Mouse (Mus musculus) spleen, adult 2 months (tissue): ENCODE data around the gene Ipp. TPM values are rescaled to one million over a fixed set of nuclear protein-coding genes. Genes with fewer than 3 reads are reported as not detected.

ENCODE experiments used
- DNase-seq, 2 experiments: peaks; one replicate each; pipeline versions ENCODE4 v3.0.0 to v3.0.0-alpha.2; 2012 to 2021; ENCODE audit warnings: low spot score in 2 of 2, low read depth in 1 of 2
- H3K27ac ChIP-seq: fragments of 200-500 bp; 2 replicates; pipeline ENCODE4 v1.5.1; 2012; ENCODE audit warnings: low read length, inconsistent platforms; ENCODE audit not compliant: insufficient read depth
- H3K27me3 ChIP-seq: fragments of 200-500 bp; 2 replicates; pipeline ENCODE4 v1.6.1; 2012; ENCODE audit warnings: mild to moderate bottlenecking, moderate library complexity, low read length, inconsistent platforms; ENCODE audit not compliant: control insufficient read depth, insufficient read depth
- H3K36me3 ChIP-seq: fragments of 200-500 bp; 2 replicates; pipeline ENCODE4 v1.6.1; 2012; ENCODE audit warnings: mild to moderate bottlenecking, low read length, inconsistent platforms; ENCODE audit not compliant: control insufficient read depth, insufficient read depth
- H3K4me1 ChIP-seq: fragments of 200-500 bp; 2 replicates; pipeline ENCODE4 v1.6.1; 2011; ENCODE audit warnings: inconsistent platforms; ENCODE audit not compliant: control insufficient read depth, insufficient read depth, insufficient read length
- H3K4me3 ChIP-seq: fragments of 200-500 bp; 2 replicates; pipeline ENCODE4 v1.5.1; 2011; ENCODE audit warnings: mild to moderate bottlenecking, inconsistent platforms; ENCODE audit not compliant: insufficient read depth, insufficient read length; ENCODE audit errors: extremely low read depth
- CTCF ChIP-seq: fragments of 200-500 bp; IDR thresholded peaks from 2 replicates; pipeline ENCODE4 v1.5.1; 2011; ENCODE audit warnings: mild to moderate bottlenecking, inconsistent platforms; ENCODE audit not compliant: insufficient read depth, insufficient read length, insufficient replicate concordance; ENCODE audit errors: extremely low read depth
- POLR2A ChIP-seq: fragments of 200-500 bp; IDR thresholded peaks from 2 replicates; pipeline ENCODE4 v1.6.1; 2011; ENCODE audit warnings: low read depth, low read length, inconsistent platforms
- WGBS: fragments of 180-500 bp; shearing (Covaris S2); methylation state at CpG from one replicate; pipeline ENCODE4 v1.1.7; 2018; 5-methylcytosine and 5-hydroxymethylcytosine counted together
- polyA plus RNA-seq: library from polyadenylated mRNA; depleted of rRNA; stranded (reverse); fragments of >200 nt; gene quantifications from 2 replicates; pipeline ENCODE4 v1.2.3, GENCODE M21; 2012

Ipp gene
- polyA plus RNA-seq, 1 experiment = 0.97 TPM

GRCm38 (mm10) chr4:116536351-116536750 is 29.0 kb downstream of the Ipp start:
- no peaks in the 10 kb centered on the region for H3K4me1 ChIP-seq
- TF ChIP-seq CTCF (no peak), POLR2A (no peak)
- H3K27me3 ChIP-seq = no peaks in the 10 kb centered on the region
- H3K36me3 ChIP-seq = peaks cover 7% of the 10 kb centered on the region
- DNase-seq = no peak
- no peak overlapping the region for H3K4me3 ChIP-seq
- no peak overlapping the region for H3K27ac ChIP-seq

GRCm38 (mm10) chr4:116537737-116538136 is 30.4 kb downstream of the Ipp start:
- peaks cover 5% of the 10 kb centered on the region for H3K36me3 ChIP-seq
- no peak overlapping the region for H3K27ac ChIP-seq
- 96% methylated on average over 3 of the region's 3 CpGs for WGBS
- DNase-seq = no peak
- no peak for TF ChIP-seq POLR2A
- no peak for TF ChIP-seq CTCF
- H3K4me3 ChIP-seq = no peak overlapping the region
- no peaks in the 10 kb centered on the region for H3K4me1 ChIP-seq
- no peaks in the 10 kb centered on the region for H3K27me3 ChIP-seq

DNA sequence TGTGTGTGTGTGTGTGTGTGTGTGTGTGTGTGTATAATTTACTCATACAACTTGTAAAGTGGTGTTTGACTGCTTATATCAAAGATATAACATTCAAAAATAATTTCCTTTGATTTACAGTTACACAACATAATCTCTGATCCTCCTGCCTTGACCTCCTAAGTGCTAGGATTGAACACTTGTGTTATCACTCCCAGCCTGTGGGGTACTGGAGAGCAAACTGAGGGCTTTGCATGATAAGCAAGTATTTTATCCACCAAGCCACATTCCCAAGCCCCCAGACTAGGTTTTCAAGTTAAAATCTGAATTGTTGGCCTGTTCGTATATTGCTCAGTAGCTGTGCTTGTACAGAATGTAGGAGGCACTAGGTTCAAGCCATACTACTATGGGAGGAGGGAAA is 43.1 kb downstream of the Ipp start:
- H3K27ac ChIP-seq = no peak overlapping the region
- peaks cover 2% of the 10 kb centered on the region; the same call in 1 of the 2 replicates for H3K36me3 ChIP-seq
- H3K4me1 ChIP-seq = no peaks in the 10 kb centered on the region
- 85% methylated on average over 1 of the region's 1 CpGs for WGBS
- no peak for DNase-seq
- TF ChIP-seq POLR2A (no peak), CTCF (no peak)
- H3K4me3 ChIP-seq = no peak overlapping the region
- no peaks in the 10 kb centered on the region for H3K27me3 ChIP-seq

DNA sequence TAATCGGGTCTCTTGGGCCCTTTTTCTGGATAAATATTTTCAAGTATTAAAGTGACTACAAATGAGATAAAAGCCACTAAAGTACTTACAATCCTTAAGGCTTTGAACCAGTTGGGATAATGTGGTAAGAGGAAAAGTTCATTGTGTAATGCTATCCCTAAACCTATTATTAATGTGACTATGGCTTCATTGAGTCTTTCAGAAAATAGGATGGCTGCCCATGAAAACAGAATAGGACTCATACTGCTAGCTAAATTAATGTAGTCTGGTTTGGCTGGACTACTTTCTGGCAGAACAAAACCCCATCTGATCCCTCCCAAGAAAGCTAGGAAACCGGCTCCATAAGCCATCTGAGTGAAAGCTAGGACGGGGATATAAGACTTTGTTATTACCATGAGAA is 45.7 kb downstream of the Ipp start:
- Histone ChIP-seq H3K27me3 (no peaks in the 10 kb centered on the region), H3K27ac (no peak overlapping the region), H3K4me3 (no peak overlapping the region), H3K36me3 (peaks cover 2% of the 10 kb centered on the region; the same call in 1 of the 2 replicates), H3K4me1 (no peaks in the 10 kb centered on the region)
- no peak for DNase-seq
- TF ChIP-seq CTCF (no peak), POLR2A (no peak)
- 89% methylated on average over 3 of the region's 3 CpGs for WGBS

DNA sequence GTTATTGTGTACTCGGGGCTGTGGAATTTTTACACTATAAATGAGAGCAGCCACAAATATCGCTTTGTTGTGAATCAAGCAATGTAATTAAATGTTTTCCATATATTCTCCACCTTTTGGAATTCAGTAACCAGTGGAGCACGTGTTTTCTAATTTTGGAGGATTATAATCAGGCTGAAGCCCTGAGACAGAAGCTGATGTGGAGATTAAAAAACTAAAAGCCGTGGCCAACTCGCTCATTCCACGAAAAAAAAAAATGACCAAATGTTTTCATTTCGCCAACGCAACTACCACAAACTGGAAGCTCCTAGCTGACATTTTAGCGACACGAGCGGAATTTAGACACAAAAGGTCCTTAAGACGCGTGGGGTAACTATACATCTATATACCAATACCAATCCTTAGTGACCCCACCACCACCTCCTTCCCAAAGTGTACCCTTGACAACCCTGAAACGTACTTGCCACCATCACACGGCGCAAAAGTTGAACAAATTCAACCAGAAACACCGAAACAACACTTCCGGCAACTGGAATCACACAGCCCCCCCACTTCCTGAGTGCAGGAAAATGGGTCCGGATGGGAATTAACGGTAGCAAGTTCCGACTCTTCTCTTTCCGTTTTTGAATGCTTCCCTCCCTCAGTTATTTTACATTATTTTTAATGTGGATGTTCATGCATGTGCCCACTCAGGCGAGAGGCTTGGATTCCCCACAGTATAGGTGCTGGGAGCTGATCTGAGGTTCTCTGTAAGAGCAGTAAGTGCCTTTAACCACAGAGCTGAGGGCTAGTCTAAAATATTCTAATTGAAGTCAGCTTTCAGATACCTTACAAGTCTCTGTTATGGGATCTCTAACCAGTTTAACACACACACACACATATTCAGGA is 48.3 kb downstream of the Ipp start, which contains the start of gene Tmem69:
Gene Tmem69, minus strand, starts transcription at position 524 of the 888 bp plus-strand sequence.
- Histone ChIP-seq H3K4me1 (peaks cover 2% of the 10 kb centered on the region; the same call in 1 of the 2 replicates), H3K27me3 (no peaks in the 10 kb centered on the region), H3K36me3 (peaks cover 2% of the 10 kb centered on the region; the same call in 1 of the 2 replicates), H3K27ac (peak within 1 kb of the TSS; percentile 99), H3K4me3 (peak within 1 kb of the TSS; percentile 78)
- DNase-seq = peak; percentile 57 to 60
- no peak; the same call in 1 of the 2 replicates for TF ChIP-seq POLR2A
- TF ChIP-seq CTCF = no peak
- 5% methylated on average over 23 of the region's 23 CpGs for WGBS

DNA sequence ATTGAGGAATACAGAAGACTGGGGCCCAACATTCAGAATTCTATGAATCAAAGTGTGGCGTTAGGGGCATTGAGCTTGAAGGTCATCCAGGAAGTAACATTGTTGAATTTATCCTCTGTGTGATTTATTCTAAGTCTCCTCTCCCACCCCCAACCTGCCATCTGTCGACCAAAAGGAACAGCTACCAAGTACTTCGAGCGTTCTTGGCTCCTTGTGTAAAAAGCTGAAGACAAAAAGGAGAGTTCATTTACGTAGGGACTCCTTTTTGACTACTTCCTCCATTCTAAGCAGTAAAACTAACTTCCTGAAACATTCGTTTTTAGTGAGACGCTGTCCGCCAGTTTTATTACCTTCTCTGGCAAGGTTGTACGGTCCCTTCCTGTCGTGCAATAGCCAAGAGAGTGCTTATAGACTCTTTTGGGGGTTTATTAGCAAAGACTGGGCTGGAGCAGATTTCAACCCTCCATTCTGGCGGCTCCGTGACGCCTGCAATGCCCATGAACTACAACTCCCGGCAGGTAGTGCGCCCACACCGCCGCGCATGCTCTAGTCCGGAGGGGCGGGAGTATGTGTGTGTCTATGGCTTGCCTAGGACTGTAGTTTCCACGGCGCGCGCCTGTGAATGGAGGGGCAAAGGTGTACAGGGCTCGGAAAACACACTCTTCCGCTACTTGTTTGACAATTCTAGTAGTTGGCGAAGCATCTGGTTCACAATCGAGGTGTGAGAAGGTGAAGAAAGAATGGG is 49.4 kb downstream of the Ipp start:
- Histone ChIP-seq H3K4me1 (peaks cover 2% of the 10 kb centered on the region; the same call in 1 of the 2 replicates), H3K4me3 (peak overlapping the region; percentile 78), H3K36me3 (peaks cover 2% of the 10 kb centered on the region; the same call in 1 of the 2 replicates), H3K27ac (peak overlapping the region; percentile 99), H3K27me3 (no peaks in the 10 kb centered on the region)
- TF ChIP-seq CTCF (no peak), POLR2A (peak; percentile 91)
- peak; percentile 90 to 92 for DNase-seq
- under 1% methylated on average over 28 of the region's 28 CpGs for WGBS
